Mouse (Mus musculus) spleen, postnatal 4 days (tissue): Measurements from ENCODE around the gene Atxn2l.

Source experiments
- DNase-seq, 2 experiments: peaks; one replicate each; pipeline ENCODE4 v3.0.0; 2022; ENCODE audit warnings: low spot score in 2 of 2

The Atxn2l gene

DNA sequence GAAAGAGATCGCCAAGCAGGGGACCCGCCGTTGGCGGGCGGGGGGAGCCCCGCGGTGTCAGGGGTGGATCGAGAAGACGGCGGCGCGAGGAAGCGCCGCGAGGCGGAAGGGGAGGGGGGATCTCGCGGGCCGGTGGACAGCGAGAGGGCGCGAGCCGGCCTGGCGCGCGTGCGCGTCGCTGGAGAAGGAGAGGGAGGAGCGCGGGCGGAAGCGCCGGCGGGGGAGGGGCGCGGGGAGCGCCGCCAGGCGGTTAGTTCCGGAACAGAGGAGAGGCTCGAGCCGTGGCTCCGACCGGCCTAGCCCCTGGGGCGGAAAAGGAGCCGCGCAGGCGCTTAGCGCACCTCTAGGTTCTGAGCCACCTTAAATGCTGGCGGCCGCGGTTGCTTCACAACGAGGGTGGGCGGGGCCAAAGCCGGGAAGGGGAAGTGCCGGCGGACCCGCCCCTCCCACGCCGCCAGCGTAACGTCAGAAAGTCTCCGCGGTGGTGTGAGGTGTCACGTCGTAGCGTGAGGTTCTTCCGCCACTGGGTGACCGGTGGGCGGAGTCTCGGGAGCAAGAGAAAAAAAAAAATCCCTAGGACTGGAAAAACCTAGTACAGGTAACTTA, at the start of gene Atxn2l:
Gene Atxn2l, minus strand, starts transcription at position 165 of the 606 bp plus-strand sequence.
- peak; percentile 99 for DNase-seq

- DNase-seq, result no peak
Measured at GRCm38 (mm10) chr7:126545631-126546030, 42.4 kb upstream of the Atxn2l start.

GRCm38 (mm10) chr7:126541661-126542060, 38.4 kb upstream of the Atxn2l start:
- DNase-seq, result no peak

- DNase-seq, result peak in 1 of 2 experiments; percentile 27
Measured at GRCm38 (mm10) chr7:126537820-126538585, 34.8 kb upstream of the Atxn2l start.

GRCm38 (mm10) chr7:126536466-126536865, 33.2 kb upstream of the Atxn2l start:
- no peak for DNase-seq

DNA sequence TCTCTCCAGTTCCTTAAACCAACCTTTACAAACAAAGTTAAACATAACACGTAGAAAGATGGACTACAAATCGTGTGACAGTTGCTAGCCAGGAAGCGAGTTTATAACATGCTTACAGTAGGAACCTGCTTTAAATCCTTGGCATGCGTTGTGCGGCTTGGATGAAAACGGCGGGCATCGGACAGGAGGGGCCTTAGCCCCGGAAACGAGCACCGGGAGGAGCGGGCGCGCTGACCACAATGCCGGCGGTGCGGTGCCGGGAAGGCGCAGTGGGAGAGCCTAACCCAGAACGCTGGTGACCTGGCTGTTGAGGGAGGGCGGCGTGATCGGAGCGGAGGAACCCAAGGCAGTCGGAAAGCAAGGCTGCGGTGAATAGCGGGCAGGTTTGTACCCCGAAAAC, 32.5 kb upstream of the Atxn2l start:
- DNase-seq, result no peak

DNA sequence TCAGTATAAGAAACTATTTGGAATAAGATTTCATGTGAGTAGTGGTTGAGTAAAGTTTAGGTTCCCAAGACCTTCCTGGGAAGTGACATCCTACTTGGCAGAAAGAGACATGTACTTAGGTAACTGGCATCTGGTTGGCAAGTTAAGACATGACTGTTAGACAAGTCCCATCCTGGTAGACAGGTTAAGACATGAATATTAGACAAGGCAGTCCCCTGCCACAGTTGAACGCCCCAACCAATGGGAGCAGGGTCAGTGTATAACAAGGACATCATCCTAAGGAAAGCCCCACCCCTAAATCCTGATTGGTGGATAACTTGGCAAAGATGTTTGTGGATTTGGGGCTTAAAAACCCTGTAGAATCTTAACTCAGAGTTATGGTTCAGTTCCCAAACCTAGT, 30.2 kb upstream of the Atxn2l start:
- DNase-seq, result no peak

DNA sequence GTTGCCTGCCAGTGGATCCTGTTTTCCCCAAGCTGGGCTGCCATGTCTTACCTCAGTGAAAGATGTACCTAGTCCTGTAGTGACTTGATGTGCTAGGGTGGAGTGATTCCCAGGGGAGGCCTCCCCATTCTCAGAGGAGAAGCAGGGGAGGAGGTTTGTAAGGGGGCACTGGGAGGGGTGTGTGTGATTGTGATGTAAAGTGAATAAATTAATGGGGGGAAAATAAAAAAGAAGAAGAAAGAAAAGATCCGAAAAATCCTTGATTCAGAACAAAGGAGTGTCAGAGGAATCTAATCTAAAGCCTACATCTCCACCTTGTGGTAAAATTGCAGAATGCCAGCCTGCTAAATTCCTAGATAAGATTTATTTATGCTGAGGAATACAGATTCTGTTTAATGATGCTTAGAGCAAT, 24.9 kb upstream of the Atxn2l start:
- no peak for DNase-seq

GRCm38 (mm10) chr7:126523316-126523715, 20.1 kb upstream of the Atxn2l start:
- no peak for DNase-seq

DNA sequence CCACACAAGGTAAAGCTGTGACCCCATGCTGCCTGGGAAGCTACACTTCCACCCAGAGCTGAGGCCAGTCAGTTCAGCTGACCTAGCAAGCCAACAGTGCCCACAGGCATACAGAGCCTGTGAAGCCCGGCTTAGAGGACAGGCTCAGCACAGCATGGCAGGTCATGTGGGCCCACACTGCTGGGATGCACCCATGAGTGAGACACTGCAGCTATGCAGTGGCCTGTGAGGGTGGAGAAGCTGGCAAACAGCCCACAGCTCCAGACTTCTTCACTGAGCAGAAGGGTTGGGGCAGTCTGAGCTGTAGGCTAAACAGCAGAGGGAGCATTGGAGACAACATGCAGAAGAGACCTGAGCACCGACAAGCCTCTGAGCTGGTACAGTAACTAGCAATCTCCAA, 16.3 kb upstream of the Atxn2l start:
- no peak for DNase-seq

DNA sequence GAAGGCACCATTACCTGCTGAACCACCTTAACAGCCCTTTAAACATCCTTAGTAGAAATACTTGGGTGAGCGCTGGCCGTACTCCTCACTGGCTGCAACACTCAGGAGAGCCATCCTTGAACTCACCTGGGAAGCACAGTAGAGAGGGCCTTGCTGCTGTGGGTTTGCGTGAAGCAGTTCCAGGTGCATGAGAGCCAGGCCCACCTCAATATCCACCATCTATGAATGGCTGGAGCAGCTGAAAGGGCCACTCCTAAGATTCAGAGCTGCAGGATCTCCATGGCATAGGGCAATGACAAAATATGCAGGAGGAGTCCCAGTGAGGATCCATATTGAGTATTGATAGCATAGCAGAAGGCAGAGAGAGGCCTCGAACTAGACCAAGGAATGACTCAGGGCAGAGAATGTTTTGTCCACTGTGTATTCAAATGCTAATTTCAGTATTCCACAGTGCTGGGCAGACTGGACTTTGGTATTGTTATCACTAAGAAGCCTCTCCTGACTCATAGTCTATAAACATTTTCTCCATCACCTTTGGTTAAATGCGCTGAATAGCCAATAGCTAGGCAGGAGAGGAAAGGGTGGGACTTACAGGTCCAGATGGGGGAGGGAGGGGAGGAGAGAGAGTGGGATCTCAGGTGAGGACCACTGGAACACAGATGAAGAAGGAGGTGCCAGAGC, 15.2 kb upstream of the Atxn2l start:
- DNase-seq, result no peak

DNA sequence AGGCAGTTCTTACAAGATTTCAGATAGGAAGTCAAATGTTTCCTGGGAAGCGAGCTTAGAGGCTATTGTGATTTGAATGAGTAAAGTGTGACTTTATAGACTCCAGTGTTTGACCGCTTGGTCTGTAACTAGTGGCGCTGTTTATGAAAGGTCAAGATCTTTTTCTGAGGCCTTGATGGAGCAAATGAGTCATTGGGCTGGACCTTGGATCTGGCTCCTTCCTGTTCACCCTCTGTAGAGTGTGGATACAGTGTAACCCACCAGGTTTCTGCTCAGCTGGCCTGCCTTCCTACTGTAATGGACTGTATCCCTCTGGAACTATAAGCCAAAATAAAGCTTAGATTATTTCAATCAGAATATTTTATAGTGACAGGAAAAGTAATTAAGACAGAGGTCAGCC, 8.1 kb upstream of the Atxn2l start:
- no peak for DNase-seq

DNA sequence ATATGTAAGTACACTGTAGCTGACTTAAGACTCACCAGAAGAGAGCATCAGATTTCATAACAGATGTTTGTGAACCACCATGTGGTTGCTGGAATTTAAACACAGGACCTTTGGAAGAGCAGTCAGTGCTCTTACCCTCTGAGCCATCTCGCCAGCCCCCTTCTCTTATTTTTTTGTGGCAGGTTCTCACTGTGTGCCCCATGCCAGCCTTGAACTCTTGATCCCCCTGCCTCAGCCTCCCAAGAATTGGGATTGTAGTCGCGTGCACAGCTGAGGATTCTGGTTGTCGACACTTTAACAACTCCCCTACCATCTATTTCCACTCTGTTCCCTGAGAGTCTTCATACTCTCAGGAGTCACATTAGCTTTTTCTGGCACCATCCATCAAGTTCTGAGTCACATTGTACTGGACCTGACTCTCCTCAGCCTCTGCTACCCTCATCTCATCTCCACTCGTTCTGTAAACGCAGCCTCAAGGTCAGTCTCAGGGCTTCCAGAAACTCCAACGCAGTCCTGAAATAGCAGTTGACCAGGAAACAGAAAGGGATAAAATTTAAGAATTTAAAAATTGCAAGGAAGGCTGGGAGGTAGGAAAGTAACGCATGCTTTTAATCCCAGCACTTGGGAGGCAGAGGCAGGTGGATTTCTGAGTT, 4.0 kb upstream of the Atxn2l start:
- no peak for DNase-seq

GRCm38 (mm10) chr7:126504913-126505312, 1.7 kb upstream of the Atxn2l start:
- no peak for DNase-seq

GRCm38 (mm10) chr7:126502751-126503150, 486 bp downstream of the Atxn2l start:
- DNase-seq, result no peak

- DNase-seq, result peak; percentile 88 to 96
Measured at GRCm38 (mm10) chr7:126502023-126502741, 1.1 kb downstream of the Atxn2l start.

DNA sequence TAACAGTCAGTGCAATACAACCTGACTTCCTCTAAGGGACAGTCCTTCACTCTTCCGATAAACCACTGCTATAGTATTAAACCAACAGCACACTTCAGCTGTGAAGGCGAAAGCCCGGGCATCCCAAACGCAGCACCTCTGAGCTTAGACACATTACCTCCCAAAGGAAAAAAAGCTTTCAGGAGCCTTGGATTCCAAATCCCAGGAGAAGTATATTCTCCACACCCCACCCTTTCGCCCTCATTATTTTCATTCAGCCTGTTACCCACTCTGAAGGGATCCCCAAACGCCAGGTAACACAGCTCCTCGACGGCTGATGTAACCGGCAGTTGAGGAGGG, 1.6 kb downstream of the Atxn2l start:
- DNase-seq, result no peak

GRCm38 (mm10) chr7:126499416-126499815, 3.8 kb downstream of the Atxn2l start:
- no peak for DNase-seq

GRCm38 (mm10) chr7:126497966-126498365, 5.3 kb downstream of the Atxn2l start:
- no peak for DNase-seq

- DNase-seq, result no peak
Measured at GRCm38 (mm10) chr7:126496475-126496874, 6.8 kb downstream of the Atxn2l start.

DNA sequence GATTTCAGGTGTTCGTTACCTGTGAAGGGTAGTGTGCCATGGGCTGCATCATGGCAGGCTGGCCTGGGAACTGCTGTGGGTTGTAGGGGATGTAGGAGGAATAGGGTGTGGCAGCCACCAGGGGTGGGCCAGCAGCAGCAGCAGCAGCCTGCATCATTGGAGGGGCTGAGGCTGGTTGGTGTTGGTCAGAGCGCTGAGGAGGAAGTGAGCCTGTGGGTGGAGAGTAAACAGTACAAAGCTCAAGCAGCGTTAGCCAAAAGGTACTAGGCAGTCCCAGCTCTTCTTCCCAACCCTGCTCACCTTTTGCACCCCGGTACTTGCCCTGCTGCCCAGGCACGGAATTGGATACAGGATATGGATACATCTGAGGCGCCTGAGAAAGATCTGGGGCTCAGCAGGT, 9.1 kb downstream of the Atxn2l start:
- DNase-seq, result no peak

- DNase-seq, result no peak
Measured at GRCm38 (mm10) chr7:126491973-126492372, 11.3 kb downstream of the Atxn2l start.
